Mouse (Mus musculus): ENCODE data around the gene Akap1. TPM values are rescaled to one million over a fixed set of nuclear protein-coding genes. Genes with fewer than 3 reads are reported as not detected.

Gene Akap1
- polyA plus RNA-seq, 1 experiment, result 41.3 TPM

- Histone ChIP-seq H3K27me3 (ENCODE audit: control insufficient read depth, insufficient read depth, low read length) (no peaks in the 10 kb centered on the region), H3K36me3 (ENCODE audit: control insufficient read depth, insufficient read depth, low read length) (no peaks in the 10 kb centered on the region), H3K27ac (ENCODE audit: control insufficient read depth, insufficient read depth, low read length) (no peak overlapping the region), H3K4me1 (replicated peaks; ENCODE audit: control insufficient read depth, insufficient read depth, low read length) (no peaks in the 10 kb centered on the region), H3K4me3 (ENCODE audit: control insufficient read depth, insufficient read depth, low read length) (no peak overlapping the region)
- DNase-seq, result no peak
- no peak for TF ChIP-seq POLR2A (IDR thresholded peaks at IDR 0.05; ENCODE audit: control insufficient read depth, extremely low read depth, insufficient read depth, low read length, poor library complexity)
- TF ChIP-seq CTCF (IDR thresholded peaks at IDR 0.05; ENCODE audit: borderline replicate concordance, control insufficient read depth, extremely low read depth, insufficient read depth, low read length, poor library complexity), result no peak
- WGBS, result 63% methylated on average over 8 of the region's 8 CpGs
Measured at GRCm38 (mm10) chr11:88796207-88796606, 68.2 kb downstream of the Akap1 start.

- no peak overlapping the region for H3K4me3 ChIP-seq (ENCODE audit: control insufficient read depth, insufficient read depth, low read length)
- H3K4me1 ChIP-seq (replicated peaks; ENCODE audit: control insufficient read depth, insufficient read depth, low read length), result no peaks in the 10 kb centered on the region
- no peak for DNase-seq
- H3K27me3 ChIP-seq (ENCODE audit: control insufficient read depth, insufficient read depth, low read length), result no peaks in the 10 kb centered on the region
- H3K27ac ChIP-seq (ENCODE audit: control insufficient read depth, insufficient read depth, low read length), result no peak overlapping the region
- no peak for TF ChIP-seq CTCF (IDR thresholded peaks at IDR 0.05; ENCODE audit: borderline replicate concordance, control insufficient read depth, extremely low read depth, insufficient read depth, low read length, poor library complexity)
- TF ChIP-seq POLR2A (IDR thresholded peaks at IDR 0.05; ENCODE audit: control insufficient read depth, extremely low read depth, insufficient read depth, low read length, poor library complexity), result no peak
- WGBS, result 61% methylated on average over 2 of the region's 2 CpGs
- no peaks in the 10 kb centered on the region for H3K36me3 ChIP-seq (ENCODE audit: control insufficient read depth, insufficient read depth, low read length)
Measured at GRCm38 (mm10) chr11:88789893-88790292, 74.5 kb downstream of the Akap1 start.

- no peak overlapping the region for H3K4me3 ChIP-seq (ENCODE audit: control insufficient read depth, insufficient read depth, low read length)
- WGBS, result 92% methylated on average over 7 of the region's 7 CpGs
Measured at GRCm38 (mm10) chr11:88786816-88787215, 77.6 kb downstream of the Akap1 start.

GRCm38 (mm10) chr11:88783525-88783924 lies 80.9 kb downstream of the Akap1 start:
- Histone ChIP-seq H3K36me3 (ENCODE audit: control insufficient read depth, insufficient read depth, low read length) (no peaks in the 10 kb centered on the region), H3K4me3 (ENCODE audit: control insufficient read depth, insufficient read depth, low read length) (no peak overlapping the region), H3K4me1 (replicated peaks; ENCODE audit: control insufficient read depth, insufficient read depth, low read length) (no peaks in the 10 kb centered on the region), H3K27ac (ENCODE audit: control insufficient read depth, insufficient read depth, low read length) (no peak overlapping the region), H3K27me3 (ENCODE audit: control insufficient read depth, insufficient read depth, low read length) (no peaks in the 10 kb centered on the region)
- 83% methylated on average over 4 of the region's 4 CpGs for WGBS
- no peak for DNase-seq
- TF ChIP-seq CTCF (IDR thresholded peaks at IDR 0.05; ENCODE audit: borderline replicate concordance, control insufficient read depth, extremely low read depth, insufficient read depth, low read length, poor library complexity), result no peak
- no peak for TF ChIP-seq POLR2A (IDR thresholded peaks at IDR 0.05; ENCODE audit: control insufficient read depth, extremely low read depth, insufficient read depth, low read length, poor library complexity)

More at GRCm38 (mm10) chr11:88786816-88787215, 77.6 kb downstream of the Akap1 start:
- Histone ChIP-seq H3K4me1 (replicated peaks; ENCODE audit: control insufficient read depth, insufficient read depth, low read length) (no peaks in the 10 kb centered on the region), H3K27me3 (ENCODE audit: control insufficient read depth, insufficient read depth, low read length) (no peaks in the 10 kb centered on the region), H3K27ac (ENCODE audit: control insufficient read depth, insufficient read depth, low read length) (no peak overlapping the region), H3K36me3 (ENCODE audit: control insufficient read depth, insufficient read depth, low read length) (no peaks in the 10 kb centered on the region)
- TF ChIP-seq CTCF (IDR thresholded peaks at IDR 0.05; ENCODE audit: borderline replicate concordance, control insufficient read depth, extremely low read depth, insufficient read depth, low read length, poor library complexity) (no peak), POLR2A (IDR thresholded peaks at IDR 0.05; ENCODE audit: control insufficient read depth, extremely low read depth, insufficient read depth, low read length, poor library complexity) (no peak)
- DNase-seq, result no peak

GRCm38 (mm10) chr11:88782531-88782930 lies 81.9 kb downstream of the Akap1 start:
- TF ChIP-seq CTCF (IDR thresholded peaks at IDR 0.05; ENCODE audit: borderline replicate concordance, control insufficient read depth, extremely low read depth, insufficient read depth, low read length, poor library complexity) (no peak), POLR2A (IDR thresholded peaks at IDR 0.05; ENCODE audit: control insufficient read depth, extremely low read depth, insufficient read depth, low read length, poor library complexity) (no peak)
- Histone ChIP-seq H3K27ac (ENCODE audit: control insufficient read depth, insufficient read depth, low read length) (no peak overlapping the region), H3K27me3 (ENCODE audit: control insufficient read depth, insufficient read depth, low read length) (no peaks in the 10 kb centered on the region), H3K4me3 (ENCODE audit: control insufficient read depth, insufficient read depth, low read length) (no peak overlapping the region), H3K36me3 (ENCODE audit: control insufficient read depth, insufficient read depth, low read length) (no peaks in the 10 kb centered on the region), H3K4me1 (replicated peaks; ENCODE audit: control insufficient read depth, insufficient read depth, low read length) (no peaks in the 10 kb centered on the region)
- DNase-seq, result no peak
- WGBS, result 91% methylated on average over 5 of the region's 5 CpGs

Other genes with a start within 250 kb of the Akap1 start
- 51.3 and 63.3 TPM in 2 replicates for gene Msi2, start 146.1 kb downstream of the Akap1 start, polyA plus RNA-seq (2012; rRNA removed)
- gene Scpep1, start 90.9 kb upstream of the Akap1 start, polyA plus RNA-seq (2012; rRNA removed), result 7.7 and 10.3 TPM in 2 replicates
- gene Elobl, start 102.3 kb upstream of the Akap1 start, polyA plus RNA-seq (2012; rRNA removed), result 0.51 and 0.79 TPM in 2 replicates
- 12.8 and 14.7 TPM in 2 replicates for gene Coil, start 105.7 kb upstream of the Akap1 start, polyA plus RNA-seq (2012; rRNA removed)
- gene Trim25, start 134.8 kb upstream of the Akap1 start, polyA plus RNA-seq (2012; rRNA removed), result 80.5 and 120 TPM in 2 replicates
- gene Dgke, start 202.3 kb upstream of the Akap1 start, polyA plus RNA-seq (2012; rRNA removed), result 81.2 and 84.0 TPM in 2 replicates
- gene Gm525, start 209.3 kb upstream of the Akap1 start, polyA plus RNA-seq (2012; rRNA removed), result 25.8 and 35.9 TPM in 2 replicates